Mouse (Mus musculus): ENCODE data around the gene Tchhl1. TPM values are rescaled to one million over a fixed set of nuclear protein-coding genes. Genes with fewer than 3 reads are reported as not detected.

Tchhl1 gene
- total and polyA plus RNA-seq, 2 experiments, result not detected

GRCm38 (mm10) chr3:93505960-93506863, 37.7 kb downstream of the Tchhl1 start:
- 39% methylated on average over 30 of the region's 30 CpGs for WGBS
- H3K27ac ChIP-seq (replicated peaks; ENCODE audit: insufficient read depth, low read depth, low read length), result no peak overlapping the region

GRCm38 (mm10) chr3:93506881-93507325, 38.3 kb downstream of the Tchhl1 start:
- no peaks in the 10 kb centered on the region for H3K79me2 ChIP-seq (ENCODE audit: control insufficient read depth, insufficient read depth, low read length)
- no peak overlapping the region for H3K9ac ChIP-seq (ENCODE audit: low read depth, low read length)
- H3K27ac ChIP-seq (replicated peaks; ENCODE audit: insufficient read depth, low read depth, low read length), result no peak overlapping the region
- WGBS, result 86% methylated on average over 5 of the region's 5 CpGs
- no peaks in the 10 kb centered on the region for H3K36me3 ChIP-seq (ENCODE audit: control insufficient read depth, insufficient read depth, low read length)
- TF ChIP-seq CTCF (IDR thresholded peaks at IDR 0.05; ENCODE audit: low read depth, low read length) (no peak), POLR2A (IDR thresholded peaks at IDR 0.05; ENCODE audit: extremely low read depth, insufficient read depth, low read length) (no peak)
- H3K27me3 ChIP-seq (ENCODE audit: control insufficient read depth, insufficient read depth, low read length), result no peaks in the 10 kb centered on the region
- H3K4me3 ChIP-seq (ENCODE audit: insufficient read depth, low read depth, low read length), result no peak overlapping the region
- DNase-seq (ENCODE audit: extremely low read depth, low read depth, low spot score), result no peak
- H3K4me1 ChIP-seq (ENCODE audit: control insufficient read depth, insufficient read depth, low read length), result no peaks in the 10 kb centered on the region

More at GRCm38 (mm10) chr3:93505960-93506863, 37.7 kb downstream of the Tchhl1 start:
- peak; percentile 17 for DNase-seq (ENCODE audit: extremely low read depth, low read depth, low spot score)
- H3K79me2 ChIP-seq (ENCODE audit: control insufficient read depth, insufficient read depth, low read length), result no peaks in the 10 kb centered on the region
- H3K36me3 ChIP-seq (ENCODE audit: control insufficient read depth, insufficient read depth, low read length), result no peaks in the 10 kb centered on the region
- H3K9ac ChIP-seq (ENCODE audit: low read depth, low read length), result no peak overlapping the region
- H3K4me1 ChIP-seq (ENCODE audit: control insufficient read depth, insufficient read depth, low read length), result no peaks in the 10 kb centered on the region
- TF ChIP-seq CTCF (IDR thresholded peaks at IDR 0.05; ENCODE audit: low read depth, low read length), result no peak
- TF ChIP-seq POLR2A (IDR thresholded peaks at IDR 0.05; ENCODE audit: extremely low read depth, insufficient read depth, low read length), result no peak
- H3K4me3 ChIP-seq (ENCODE audit: insufficient read depth, low read depth, low read length), result no peak overlapping the region
- H3K27me3 ChIP-seq (ENCODE audit: control insufficient read depth, insufficient read depth, low read length), result no peaks in the 10 kb centered on the region

- H3K27ac ChIP-seq (replicated peaks; ENCODE audit: insufficient read depth, low read depth, low read length), result no peak overlapping the region
- H3K4me1 ChIP-seq (ENCODE audit: control insufficient read depth, insufficient read depth, low read length), result no peaks in the 10 kb centered on the region
- no peak for DNase-seq (ENCODE audit: extremely low read depth, low read depth, low spot score)
- WGBS, result 62% methylated on average over 1 of the region's 1 CpGs
- H3K9ac ChIP-seq (ENCODE audit: low read depth, low read length), result no peak overlapping the region
- H3K27me3 ChIP-seq (ENCODE audit: control insufficient read depth, insufficient read depth, low read length), result no peaks in the 10 kb centered on the region
- H3K79me2 ChIP-seq (ENCODE audit: control insufficient read depth, insufficient read depth, low read length), result no peaks in the 10 kb centered on the region
- TF ChIP-seq POLR2A (IDR thresholded peaks at IDR 0.05; ENCODE audit: extremely low read depth, insufficient read depth, low read length) (no peak), CTCF (IDR thresholded peaks at IDR 0.05; ENCODE audit: low read depth, low read length) (no peak)
- H3K4me3 ChIP-seq (ENCODE audit: insufficient read depth, low read depth, low read length), result no peak overlapping the region
- H3K36me3 ChIP-seq (ENCODE audit: control insufficient read depth, insufficient read depth, low read length), result no peaks in the 10 kb centered on the region
These were observed 40.7 kb downstream of the Tchhl1 start for GRCm38 (mm10) chr3:93509301-93509700.

- WGBS, result 68% methylated on average over 1 of the region's 1 CpGs
- H3K27me3 ChIP-seq (ENCODE audit: control insufficient read depth, insufficient read depth, low read length), result no peaks in the 10 kb centered on the region
- DNase-seq (ENCODE audit: extremely low read depth, low read depth, low spot score), result no peak
- no peaks in the 10 kb centered on the region for H3K4me1 ChIP-seq (ENCODE audit: control insufficient read depth, insufficient read depth, low read length)
- no peak overlapping the region for H3K27ac ChIP-seq (replicated peaks; ENCODE audit: insufficient read depth, low read depth, low read length)
- no peaks in the 10 kb centered on the region for H3K79me2 ChIP-seq (ENCODE audit: control insufficient read depth, insufficient read depth, low read length)
- TF ChIP-seq CTCF (IDR thresholded peaks at IDR 0.05; ENCODE audit: low read depth, low read length), result no peak
- no peak for TF ChIP-seq POLR2A (IDR thresholded peaks at IDR 0.05; ENCODE audit: extremely low read depth, insufficient read depth, low read length)
- no peaks in the 10 kb centered on the region for H3K36me3 ChIP-seq (ENCODE audit: control insufficient read depth, insufficient read depth, low read length)
- H3K9ac ChIP-seq (ENCODE audit: low read depth, low read length), result no peak overlapping the region
- H3K4me3 ChIP-seq (ENCODE audit: insufficient read depth, low read depth, low read length), result no peak overlapping the region
These were observed 42.5 kb downstream of the Tchhl1 start for GRCm38 (mm10) chr3:93511036-93511435.

- TF ChIP-seq CTCF (IDR thresholded peaks at IDR 0.05; ENCODE audit: low read depth, low read length) (no peak), POLR2A (IDR thresholded peaks at IDR 0.05; ENCODE audit: extremely low read depth, insufficient read depth, low read length) (no peak)
- Histone ChIP-seq H3K79me2 (ENCODE audit: control insufficient read depth, insufficient read depth, low read length) (no peaks in the 10 kb centered on the region), H3K36me3 (ENCODE audit: control insufficient read depth, insufficient read depth, low read length) (no peaks in the 10 kb centered on the region), H3K27ac (replicated peaks; ENCODE audit: insufficient read depth, low read depth, low read length) (no peak overlapping the region), H3K4me1 (ENCODE audit: control insufficient read depth, insufficient read depth, low read length) (no peaks in the 10 kb centered on the region), H3K9ac (ENCODE audit: low read depth, low read length) (no peak overlapping the region), H3K4me3 (ENCODE audit: insufficient read depth, low read depth, low read length) (no peak overlapping the region), H3K27me3 (ENCODE audit: control insufficient read depth, insufficient read depth, low read length) (no peaks in the 10 kb centered on the region)
- 97% methylated on average over 1 of the region's 1 CpGs for WGBS
- no peak for DNase-seq (ENCODE audit: extremely low read depth, low read depth, low spot score)
These were observed 43.2 kb downstream of the Tchhl1 start for GRCm38 (mm10) chr3:93511801-93512200.
